Mouse (Mus musculus): ENCODE results near the gene Psmb11. TPM values are rescaled to one million over a fixed set of nuclear protein-coding genes. Genes with fewer than 3 reads are reported as not detected.

Psmb11 gene
- 0.04 and 0.06 TPM in 2 replicates for polyA plus RNA-seq (2012; rRNA removed)

DNA sequence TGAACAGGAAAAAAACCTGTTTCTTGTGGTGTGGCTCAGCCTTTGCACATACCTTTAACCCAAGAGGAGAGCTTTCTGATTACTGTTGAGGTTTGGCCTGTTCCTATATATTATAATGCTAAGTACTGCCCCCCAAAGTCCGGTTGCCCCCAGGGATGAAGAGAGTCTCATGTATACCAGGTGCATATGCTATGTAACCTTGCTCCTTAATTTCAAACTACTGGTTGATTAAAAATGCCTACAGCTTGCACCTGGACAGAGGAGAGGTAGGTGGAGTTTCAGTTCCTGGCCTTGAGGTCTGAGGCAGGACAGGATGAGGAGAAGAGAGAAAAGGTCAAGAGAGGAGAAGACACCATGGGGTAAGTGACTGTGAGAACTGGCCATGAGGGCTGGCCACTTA lies at the start of gene Psmb11:
TSS of gene Psmb11 (plus strand) at position 301 of the 400 bp plus-strand sequence.

DNA sequence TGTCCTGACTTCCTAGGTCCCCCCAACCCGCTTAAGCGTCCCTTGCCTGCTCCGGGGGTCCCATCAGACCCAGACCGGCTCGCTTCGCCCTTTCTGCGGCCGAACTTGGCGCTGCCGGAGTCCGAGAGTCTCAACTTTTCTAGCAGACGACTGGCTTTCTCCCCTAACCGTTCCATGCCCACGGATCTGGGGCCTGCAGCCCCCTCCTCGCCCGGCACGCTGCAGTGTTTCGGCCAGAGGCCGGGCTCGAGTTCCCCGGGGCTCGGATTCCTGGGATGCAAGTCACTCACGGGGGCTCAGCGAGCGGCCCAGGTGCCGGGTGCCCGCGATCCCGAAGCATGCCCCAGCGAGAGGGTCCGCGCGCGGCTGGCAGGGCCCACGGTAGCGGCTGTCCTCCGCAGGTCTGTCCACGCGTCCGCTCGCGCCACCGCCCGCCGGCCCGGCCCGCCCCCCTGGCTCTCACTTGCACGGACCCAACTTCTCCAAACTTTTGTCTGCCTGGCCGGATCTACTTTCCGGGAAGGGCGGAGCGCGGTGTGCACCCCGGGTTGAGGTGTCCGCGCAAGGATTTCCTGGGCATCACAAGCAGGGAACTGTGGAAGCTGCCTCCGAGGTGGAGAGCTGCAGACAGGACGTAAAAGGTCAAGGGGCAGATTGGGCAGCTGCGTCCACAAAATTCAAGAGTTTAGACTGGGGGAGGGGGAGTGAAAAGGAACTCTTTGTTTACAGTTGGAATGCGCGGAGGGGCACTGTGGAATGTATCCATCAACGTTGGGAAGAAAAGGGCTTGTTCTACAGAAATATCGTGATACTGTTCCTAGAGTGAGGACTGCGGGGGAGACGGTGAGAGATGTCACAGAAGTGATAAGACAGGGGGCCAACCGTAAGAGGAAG lies 43.9 kb upstream of the Psmb11 start, which contains the start of gene Ajuba:
TSS of gene Ajuba (minus strand) at position 470 of the 894 bp plus-strand sequence.

DNA sequence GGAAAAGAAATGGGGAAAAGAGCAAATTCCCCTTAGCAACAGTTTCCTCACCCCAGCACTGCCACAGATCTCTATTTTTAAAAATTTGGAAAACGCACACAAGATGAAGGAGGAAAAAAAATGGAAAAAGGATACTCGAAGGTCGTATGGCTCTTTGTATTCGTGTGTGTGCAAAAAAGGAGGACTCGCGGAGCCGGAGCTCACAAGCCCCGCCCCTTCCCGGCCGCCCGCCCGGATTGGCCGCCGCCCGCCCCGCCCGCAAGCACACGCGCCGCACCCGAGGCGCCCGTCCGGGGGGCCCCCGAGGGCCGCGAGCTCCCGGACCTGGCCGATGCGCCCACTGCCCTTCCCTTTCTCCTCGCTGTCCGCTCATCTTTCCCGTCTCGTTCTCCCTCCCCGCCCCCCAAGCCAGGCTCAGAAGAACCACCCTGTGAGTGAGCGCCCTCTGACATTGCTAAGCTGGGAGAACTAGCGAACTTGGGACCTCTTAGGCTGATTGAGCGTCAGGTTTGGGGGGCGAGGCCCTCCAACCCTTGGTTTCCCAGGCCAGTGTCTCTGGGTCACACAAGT lies 15.4 kb upstream of the Psmb11 start, which contains the start of gene 4931414P19Rik:
TSS of gene 4931414P19Rik (minus strand) at position 242 of the 570 bp plus-strand sequence.

DNA sequence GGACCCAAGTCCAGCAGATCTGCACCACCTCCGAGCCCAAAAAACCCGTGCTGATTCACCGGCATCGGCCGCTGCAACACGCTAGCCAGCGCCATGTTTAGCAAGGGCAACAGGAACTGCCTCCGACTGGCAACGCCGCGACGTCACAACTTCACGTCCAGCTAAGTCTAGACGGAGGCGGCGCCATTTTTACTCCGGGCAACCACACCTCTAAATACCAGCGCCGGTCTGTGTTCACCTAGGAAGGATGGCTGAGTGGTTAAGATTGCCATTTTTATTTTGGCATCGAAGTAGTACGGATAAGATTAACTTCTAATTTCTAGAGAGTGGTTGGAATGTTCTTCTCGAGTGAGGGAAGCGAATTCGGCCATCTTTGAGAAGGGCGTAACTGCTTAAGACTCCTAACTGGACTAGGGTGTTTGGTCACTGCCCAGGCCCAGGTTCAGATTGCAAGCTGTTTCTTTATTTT lies 3.3 kb upstream of the Psmb11 start, which contains the start of gene Psmb5:
TSS of gene Psmb5 (minus strand) at position 126 of the 469 bp plus-strand sequence.

DNA sequence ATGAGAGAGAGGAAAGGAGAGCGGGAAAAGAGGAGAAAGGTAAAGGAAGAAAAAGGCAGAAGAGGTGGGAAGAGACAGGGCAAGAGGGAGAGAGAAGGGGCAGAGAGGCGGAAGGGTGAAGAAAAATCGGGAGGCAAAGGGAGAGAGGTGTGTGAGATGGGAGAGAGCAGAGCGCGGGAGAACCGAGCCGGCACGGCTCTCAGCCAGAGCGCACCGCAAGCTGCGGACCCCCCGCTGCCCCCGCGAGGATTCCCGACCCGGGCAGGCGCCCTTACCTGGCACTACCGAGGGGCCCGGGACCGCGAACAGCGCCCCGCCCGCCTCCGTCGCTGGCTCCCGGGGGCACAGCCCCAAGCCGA lies 19.7 kb downstream of the Psmb11 start, which contains the start of gene Gm17606:
TSS of gene Gm17606 (plus strand) at position 7 of the 359 bp plus-strand sequence.

DNA sequence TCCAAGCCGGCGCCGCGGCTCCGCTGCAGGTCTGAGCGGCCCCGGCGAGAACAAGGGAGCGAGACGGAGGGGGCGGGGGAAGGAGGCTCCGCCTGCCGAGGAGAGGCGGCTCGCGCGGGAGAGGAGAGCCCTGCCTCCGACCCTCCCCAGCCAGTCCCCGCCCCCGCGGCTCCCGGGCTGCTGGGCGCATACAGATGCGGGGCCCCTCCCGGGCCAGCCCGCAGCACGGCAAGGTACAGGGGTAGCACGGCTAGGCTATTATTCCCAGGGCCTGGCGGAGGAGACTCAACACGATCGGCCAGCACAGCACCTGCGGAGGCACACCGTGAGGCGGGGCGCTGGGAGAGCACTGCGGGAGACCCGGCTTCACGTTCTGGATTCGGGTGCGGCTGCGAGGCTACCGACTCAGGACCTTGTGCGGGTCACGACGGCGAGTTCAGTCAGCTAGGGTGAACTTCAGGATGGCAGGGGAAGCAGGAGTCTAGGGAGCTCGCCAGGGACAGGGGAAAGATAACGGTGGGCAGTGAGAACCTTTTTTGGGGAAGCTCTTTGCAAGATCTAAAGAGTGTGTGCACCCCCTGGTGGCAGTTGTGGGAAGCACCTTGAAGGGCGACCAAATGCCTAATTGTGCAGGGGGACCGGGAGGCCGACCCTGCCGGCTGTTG lies 20.2 kb downstream of the Psmb11 start, which contains the start of gene Cdh24:
TSS of gene Cdh24 (minus strand) at position 60 of the 665 bp plus-strand sequence.

Other genes starting within 250 kb of the Psmb11 start
- gene Slc7a7, start 203.7 kb upstream of the Psmb11 start, polyA plus RNA-seq (2012; rRNA removed) = 3.2 and 4.4 TPM in 2 replicates
- gene Mrpl52, start 194.5 kb upstream of the Psmb11 start, polyA plus RNA-seq (2012; rRNA removed) = 261 and 274 TPM in 2 replicates
- 52.9 and 57.1 TPM in 2 replicates for gene Mmp14, start 189.8 kb upstream of the Psmb11 start, polyA plus RNA-seq (2012; rRNA removed)
- gene Lrp10, start 157.3 kb upstream of the Psmb11 start, polyA plus RNA-seq (2012; rRNA removed) = 29.7 and 31.7 TPM in 2 replicates
- 17.0 and 19.6 TPM in 2 replicates for gene Rem2, start 145.3 kb upstream of the Psmb11 start, polyA plus RNA-seq (2012; rRNA removed)
- gene Prmt5, start 103.9 kb upstream of the Psmb11 start, polyA plus RNA-seq (2012; rRNA removed) = 92.5 and 93.8 TPM in 2 replicates
- gene Haus4, start 66.8 kb upstream of the Psmb11 start, polyA plus RNA-seq (2012; rRNA removed) = 13.7 and 14.3 TPM in 2 replicates
- 5.5 and 6.2 TPM in 2 replicates for gene Ajuba, start 43.9 kb upstream of the Psmb11 start, polyA plus RNA-seq (2012; rRNA removed)
- 8.3 TPM in 2 replicates for gene 4931414P19Rik, start 15.4 kb upstream of the Psmb11 start, polyA plus RNA-seq (2012; rRNA removed)
- 248 and 267 TPM in 2 replicates for gene Psmb5, start 3.4 kb upstream of the Psmb11 start, polyA plus RNA-seq (2012; rRNA removed)
- not detected in 2 replicates for gene Gm17606, start 19.5 kb downstream of the Psmb11 start, polyA plus RNA-seq (2012; rRNA removed)
- 39.6 and 45.5 TPM in 2 replicates for gene Cdh24, start 19.9 kb downstream of the Psmb11 start, polyA plus RNA-seq (2012; rRNA removed)
- 63.9 and 64.6 TPM in 2 replicates for gene 1700123O20Rik, start 64.8 kb downstream of the Psmb11 start, polyA plus RNA-seq (2012; rRNA removed)
- gene Acin1, start 65.5 kb downstream of the Psmb11 start, polyA plus RNA-seq (2012; rRNA removed) = 225 and 264 TPM in 2 replicates
- gene Gm29776, start 77.4 kb downstream of the Psmb11 start, polyA plus RNA-seq (2012; rRNA removed) = 0.10 and 0.12 TPM in 2 replicates
- gene Cebpe, start 90.7 kb downstream of the Psmb11 start, polyA plus RNA-seq (2012; rRNA removed) = 0.06 and 0.11 TPM in 2 replicates
- 14.4 and 15.7 TPM in 2 replicates for gene Slc7a8, start 160.5 kb downstream of the Psmb11 start, polyA plus RNA-seq (2012; rRNA removed)
- 0.08 TPM in 1 of 2 replicates, not detected in the other for gene Rnf212b, start 192.7 kb downstream of the Psmb11 start, polyA plus RNA-seq (2012; rRNA removed)
- gene Homez, start 249.5 kb downstream of the Psmb11 start, polyA plus RNA-seq (2012; rRNA removed) = 6.2 and 8.5 TPM in 2 replicates

All from central nervous system, embryonic 18 days (tissue).